Mouse (Mus musculus) retina, postnatal 1 day (tissue): ENCODE results near the gene Tnnt3.
A peak's percentile ranks its signal among the peaks of the same experiment; 100 is the strongest.

Experiments used
- DNase-seq: peaks from one replicate; pipeline ENCODE4 v3.0.0-alpha.2; 2012

Tnnt3 gene

DNA sequence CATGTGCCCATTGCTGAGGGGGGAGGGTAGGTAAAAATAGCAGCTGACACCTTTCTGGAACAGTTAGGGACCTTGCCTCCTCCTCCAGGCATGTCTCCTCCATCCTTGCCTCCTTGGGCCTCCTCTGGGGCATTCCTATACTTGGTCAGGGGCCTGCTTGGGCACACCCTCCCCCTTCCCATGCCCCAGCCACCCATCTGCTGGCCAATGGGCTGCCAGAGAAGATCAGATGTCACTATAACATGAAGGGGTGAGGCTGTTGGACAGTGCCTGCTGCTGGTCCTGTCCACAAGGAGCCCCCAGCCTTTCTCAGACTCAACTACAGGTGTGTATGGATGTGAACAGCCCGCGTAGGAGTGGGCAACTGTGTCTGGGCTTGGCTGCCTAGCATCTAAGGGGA, at the start of gene Tnnt3:
Gene Tnnt3, plus strand, starts transcription at position 262 of the 400 bp plus-strand sequence.
- no peak for DNase-seq

DNA sequence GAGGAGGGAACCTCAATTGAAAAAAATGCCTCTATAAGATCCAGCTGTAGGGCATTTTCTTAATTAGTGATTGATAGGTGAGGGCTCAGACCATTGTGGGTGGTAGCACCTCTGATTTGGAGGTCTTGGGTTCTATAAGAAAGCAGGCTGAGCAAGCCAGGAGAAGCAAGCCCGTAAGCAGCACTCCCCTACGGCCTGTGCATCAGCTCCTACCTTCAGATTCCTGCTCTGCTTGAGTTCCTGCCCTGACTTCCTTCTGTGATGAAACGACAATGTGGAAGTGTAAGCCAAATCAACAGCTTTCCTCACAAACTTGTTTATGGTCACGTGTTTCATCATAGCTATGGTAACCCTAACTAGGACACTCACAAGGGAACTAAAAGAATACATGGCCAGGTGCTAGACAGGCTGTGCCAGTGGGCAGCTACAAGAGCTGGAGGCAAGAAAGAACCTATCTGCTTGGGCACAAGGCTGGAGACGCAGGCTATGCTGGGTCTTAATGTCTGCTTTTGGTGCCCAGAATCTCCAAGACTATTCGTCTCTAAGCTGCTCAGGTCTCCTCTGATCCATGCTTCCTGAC, 49.5 kb upstream of the Tnnt3 start:
- no peak for DNase-seq

DNA sequence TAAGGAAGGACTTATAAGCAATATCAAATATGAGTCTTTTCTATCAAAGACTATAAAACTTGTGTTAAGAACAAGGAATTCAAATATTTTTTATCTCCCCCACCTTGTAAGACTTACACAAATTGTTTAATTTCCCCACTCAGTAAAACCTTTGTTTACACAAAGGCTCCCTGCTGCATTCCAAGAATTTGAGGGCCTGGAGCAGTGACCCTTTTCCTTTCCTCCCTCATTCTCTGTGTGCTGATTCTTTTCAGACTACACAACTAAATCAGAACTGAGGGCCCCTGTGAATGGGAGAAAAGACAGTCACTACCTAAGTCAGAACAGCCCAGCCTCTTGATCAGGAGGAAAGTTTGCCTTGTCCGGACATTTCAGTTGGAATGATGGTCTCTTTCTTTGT, 43.9 kb upstream of the Tnnt3 start:
- DNase-seq: no peak

DNA sequence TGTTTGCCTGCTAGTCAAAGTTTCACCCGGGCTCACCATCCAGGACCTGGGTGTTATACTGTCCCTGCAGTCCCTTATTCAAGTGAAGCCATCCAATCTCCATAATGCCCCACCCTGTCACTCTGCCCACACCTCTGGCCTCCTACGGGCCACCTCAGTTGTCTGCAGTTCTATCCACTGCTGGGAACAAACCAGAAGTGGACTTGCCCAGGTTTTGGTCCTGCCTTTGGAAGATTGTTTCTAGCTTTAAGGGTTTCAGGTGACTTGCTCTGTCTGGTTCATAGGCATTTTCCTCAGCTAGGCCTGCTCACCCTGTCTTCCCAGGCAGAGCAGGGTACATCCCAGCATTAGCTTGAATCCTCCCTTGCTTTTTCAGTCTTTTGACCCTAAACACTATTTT, 43.4 kb upstream of the Tnnt3 start:
- no peak for DNase-seq

DNA sequence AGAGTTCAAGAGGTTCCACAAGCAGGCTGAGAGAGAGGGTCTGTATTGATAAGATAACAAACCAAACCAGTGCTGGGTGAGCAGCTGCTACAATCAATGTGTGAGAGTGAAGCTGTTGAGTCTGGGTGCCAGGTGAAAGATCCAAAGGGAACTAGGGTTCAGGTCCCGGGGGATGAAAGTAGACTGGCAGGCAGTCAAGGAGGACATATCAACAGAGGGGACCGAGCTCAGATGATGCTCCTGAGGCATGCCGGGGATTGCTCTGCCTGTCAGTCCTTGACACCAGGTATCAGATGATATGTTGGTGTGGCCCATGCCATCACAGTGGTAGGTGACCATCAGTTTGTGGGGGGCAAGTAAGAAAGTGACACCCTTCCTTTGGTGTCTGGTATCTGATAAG, 41.8 kb upstream of the Tnnt3 start:
- DNase-seq: no peak

DNA sequence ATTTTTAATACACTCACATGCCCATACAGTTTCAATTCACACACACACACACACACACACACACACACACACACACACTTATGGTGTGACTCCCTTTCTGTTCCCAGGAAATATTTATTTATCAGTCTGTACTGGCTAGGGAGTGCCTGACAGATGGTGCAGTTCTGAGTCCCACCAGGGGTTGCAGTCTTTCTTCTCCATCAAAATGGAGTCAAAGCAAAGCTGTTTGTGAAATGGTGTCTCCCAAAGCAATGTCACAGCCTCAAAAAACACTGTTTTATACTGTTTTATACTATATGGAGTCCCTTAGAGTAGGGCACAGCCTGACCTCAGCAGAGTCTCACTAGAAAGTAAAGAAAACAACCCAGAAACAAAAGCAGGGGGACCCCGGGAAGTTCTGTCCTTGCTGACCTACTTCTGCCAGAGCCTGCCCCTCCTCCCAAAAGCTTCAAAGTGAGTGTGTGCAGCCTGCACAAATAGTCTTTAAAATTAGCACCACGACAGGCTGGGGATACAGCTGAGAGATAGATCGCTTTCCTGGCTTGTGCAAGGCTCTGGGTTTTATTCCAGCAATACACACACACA, 41.3 kb upstream of the Tnnt3 start:
- peak; percentile 83 for DNase-seq

DNA sequence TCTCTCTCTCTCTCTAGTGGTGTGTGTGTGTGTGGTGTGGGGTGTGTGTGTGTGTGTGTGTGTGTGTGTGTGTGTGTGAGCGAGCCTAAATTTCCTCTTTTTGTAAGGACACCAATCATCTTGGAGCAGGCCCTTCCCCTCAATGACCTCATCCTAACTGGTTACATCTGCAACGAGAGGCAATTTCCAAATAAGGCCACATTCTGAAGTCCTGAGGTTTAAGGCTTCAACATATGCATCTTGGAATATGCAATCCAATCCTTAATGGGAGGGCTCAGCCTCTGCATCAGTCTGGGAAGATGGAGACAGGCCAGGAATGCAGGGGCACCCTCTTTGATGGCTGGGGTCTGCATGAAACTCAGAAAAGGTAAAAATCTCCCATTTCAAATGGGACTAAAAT, 40.6 kb upstream of the Tnnt3 start:
- DNase-seq: peak; percentile 67

DNA sequence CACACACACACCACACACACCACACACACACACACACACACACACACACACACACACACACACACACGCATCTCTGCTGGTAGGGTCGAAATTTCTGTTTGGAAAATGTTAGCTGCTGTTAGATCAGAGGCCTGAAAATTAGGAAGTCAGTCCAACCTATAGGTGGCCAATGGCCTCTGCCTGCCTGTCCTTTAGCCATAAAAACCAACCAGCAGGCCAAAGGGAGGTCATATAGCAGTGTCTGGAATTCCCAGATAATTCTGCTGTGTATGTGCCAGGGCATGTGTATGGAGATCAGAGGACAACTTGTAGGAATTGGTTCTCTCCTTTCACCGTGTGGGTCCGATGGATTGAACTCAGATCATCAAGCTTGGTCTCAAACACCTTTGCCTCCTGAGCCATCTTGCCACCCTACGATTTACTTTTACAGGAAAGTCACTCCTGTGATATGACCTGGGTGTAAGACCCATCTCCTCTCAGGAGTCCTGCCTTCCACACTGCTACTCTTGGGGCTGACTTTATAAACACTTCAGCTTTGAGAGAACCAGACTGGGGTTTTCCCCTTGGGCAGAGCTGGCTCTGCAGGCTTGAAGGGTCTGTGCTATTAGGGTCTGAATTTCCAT, 39.8 kb upstream of the Tnnt3 start:
- DNase-seq: no peak

DNA sequence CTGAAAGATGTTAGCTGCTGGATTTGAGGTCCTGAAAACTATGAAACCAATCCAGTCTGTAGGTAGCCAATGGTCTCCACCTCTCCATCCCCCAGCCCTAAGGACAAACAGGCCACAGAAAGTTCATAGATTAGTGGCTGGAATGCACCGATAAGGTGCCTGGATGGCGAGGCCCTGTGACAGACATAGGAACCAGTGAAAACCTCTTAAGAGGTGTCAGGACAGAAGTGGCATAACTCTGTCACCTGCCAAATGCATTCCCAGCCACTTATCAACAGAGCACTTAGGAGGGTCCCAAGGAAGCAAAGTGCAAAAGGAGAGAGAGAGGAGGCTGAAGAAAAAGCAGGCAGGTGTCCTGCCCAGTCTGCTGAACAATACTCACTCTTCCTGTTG, 39.3 kb upstream of the Tnnt3 start:
- DNase-seq: peak; percentile 16

DNA sequence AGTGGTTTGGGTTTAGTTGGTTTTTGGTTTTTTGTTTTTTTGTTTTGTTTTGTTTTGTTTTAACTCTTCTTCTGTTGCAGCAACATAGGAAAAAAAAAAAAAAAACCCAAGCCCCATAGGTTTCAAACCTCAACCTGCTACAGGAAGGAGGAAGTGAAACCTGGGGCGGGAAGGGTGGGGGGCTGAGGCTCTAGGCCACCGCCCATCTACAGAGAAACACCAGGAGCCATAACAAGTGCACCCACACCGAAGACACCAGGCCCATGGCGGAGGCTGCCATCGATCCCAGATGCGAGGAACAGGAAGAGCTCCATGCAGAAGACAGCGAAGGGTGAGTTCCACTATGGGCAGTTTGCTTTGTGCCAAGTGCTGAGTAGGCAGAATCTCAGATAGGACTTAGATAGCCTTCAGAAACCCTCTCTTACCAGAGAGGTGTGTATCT, 38.0 kb upstream of the Tnnt3 start, which contains the start of gene Lsp1:
Gene Lsp1, plus strand, starts transcription at position 174 of the 442 bp plus-strand sequence.
- no peak for DNase-seq

DNA sequence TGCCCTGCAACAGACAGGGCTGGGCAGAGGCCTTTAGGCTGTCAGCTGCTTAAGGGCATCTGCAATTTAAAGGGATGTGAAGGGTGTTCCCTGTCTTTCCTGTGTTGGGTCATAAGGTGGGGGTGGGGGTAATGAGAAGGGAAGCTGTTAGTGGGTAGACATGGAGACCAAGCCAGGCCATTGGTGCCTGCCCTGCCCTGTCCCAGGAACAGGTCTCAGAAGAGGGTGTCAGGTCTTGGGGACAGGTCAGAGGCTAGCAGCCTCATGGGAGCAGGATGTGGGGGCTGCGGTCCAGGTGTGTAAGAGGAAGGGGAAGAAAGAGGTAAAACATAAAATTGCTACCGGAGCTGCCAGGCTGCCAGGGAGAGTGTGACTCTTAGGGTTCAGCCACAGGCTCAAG, 37.2 kb upstream of the Tnnt3 start:
- no peak for DNase-seq

DNA sequence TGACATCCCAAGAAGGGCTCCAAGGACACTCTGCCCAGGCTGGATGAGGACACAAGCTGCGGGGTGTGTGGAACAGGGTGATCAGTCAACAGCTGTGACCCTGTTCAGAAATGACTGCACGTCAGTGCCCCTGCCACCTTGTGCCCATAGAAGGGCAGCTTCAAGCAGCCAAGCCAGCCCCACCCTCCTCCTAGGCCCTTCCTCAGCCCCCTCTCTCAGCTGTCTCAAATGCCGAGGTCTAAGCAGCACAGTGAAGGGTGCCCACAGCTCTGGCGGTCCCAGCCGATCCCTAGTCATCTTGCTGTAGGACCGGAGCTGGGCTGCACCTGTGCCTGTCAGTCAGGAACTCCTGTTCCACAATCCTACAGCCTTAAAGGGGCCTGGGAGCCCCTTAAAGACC, 36.4 kb upstream of the Tnnt3 start:
- DNase-seq: no peak

DNA sequence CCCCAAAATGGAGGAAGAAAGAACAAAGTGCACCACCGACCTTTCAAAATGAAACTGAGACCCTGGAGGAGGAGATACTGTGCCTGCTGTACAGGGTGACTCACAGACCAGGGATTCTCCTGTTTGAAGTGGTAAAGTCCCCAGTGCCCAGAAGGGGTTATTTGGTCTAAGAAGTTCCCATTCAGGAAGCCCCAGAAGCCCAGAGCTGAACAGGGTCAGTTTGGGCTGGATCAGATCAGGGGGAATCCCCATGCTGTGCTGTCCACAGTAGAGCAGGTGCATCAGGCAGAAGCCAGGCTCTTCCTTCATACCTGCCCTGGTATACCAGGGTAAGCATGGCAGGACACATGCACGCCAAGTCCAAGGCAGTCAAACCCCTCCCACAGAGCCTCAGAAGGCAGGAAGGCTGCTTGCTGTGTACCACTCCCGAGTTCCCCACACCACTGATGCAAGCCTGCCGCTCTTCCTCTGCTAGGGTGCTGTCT, 36.0 kb upstream of the Tnnt3 start:
- no peak for DNase-seq

DNA sequence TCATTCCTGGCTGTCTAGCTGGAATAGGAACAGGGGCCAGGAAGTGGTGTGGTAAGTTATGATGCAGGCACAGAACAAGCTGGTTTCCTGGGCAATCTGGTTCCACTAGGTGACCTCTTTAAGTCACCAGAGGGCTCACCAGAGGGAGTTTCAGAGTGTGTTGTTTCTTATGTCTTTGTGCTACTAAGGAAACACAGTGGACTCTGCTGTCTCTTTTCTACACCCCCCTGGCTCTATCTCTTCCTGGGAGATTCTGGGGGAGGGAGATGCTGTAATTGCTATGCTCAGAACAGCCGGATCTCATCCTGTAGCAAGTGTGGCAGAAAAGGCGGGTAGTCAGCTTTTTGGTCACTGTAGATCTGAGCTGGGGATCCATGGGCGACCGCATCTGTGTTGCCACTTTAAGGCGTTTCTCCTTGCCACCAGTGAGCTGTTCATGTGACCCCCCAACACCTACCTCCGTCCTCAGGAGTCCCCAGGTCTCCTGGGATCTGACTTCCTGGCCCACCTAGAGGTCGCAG, 28.4 kb upstream of the Tnnt3 start:
- no peak for DNase-seq

DNA sequence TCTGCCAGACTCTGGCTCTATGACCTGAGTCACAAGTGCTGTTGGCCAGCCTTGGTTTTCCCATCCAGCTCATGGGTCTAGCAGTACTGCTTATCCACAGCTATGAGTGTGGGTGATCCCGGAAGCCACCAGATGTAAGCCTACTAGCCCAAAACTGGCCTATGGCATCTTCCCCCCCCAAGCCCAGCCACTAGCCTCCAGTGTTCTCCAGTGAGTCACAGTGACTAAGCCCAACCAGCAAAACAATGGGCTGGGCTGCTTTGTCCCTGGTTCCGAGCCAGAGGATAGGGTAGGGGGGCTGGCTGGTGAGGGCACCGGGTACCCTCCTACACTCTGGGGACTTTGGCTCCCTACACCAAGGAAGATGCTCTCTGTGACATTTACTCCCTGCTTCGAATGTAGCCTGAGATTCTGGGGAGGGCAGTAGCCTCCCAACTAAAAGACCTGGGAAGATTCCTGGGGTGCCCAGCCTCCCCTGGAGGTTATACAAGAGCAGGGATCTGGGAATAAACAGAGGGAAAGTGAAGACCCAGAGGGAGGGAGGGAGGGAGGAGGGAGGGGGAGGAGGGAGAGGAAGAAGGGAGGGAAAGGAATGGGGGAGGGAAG, 27.7 kb upstream of the Tnnt3 start:
- DNase-seq: peak; percentile 73

DNA sequence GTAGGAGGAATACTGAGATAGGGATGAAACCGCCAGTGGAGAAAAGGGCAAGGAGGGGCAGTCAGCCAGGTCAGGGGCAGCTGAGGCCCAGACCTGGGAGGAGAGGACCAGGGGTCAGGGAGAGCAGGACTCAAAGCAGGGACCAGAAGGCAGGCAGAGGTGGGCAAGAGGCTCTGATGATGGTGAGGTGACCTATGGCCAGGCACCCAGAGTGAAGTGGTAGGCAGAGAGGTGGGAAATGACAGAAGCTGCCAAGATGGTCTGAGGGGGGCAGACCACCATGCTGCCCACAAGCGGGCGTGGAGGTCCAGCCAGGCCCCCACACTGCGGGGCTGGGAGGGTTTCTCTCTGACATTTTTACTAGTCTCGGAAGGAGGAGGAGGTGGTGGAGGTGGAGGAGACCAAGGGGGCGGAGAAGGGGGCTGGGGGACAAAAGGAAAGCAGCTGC, 27.2 kb upstream of the Tnnt3 start:
- peak; percentile 26 for DNase-seq

DNA sequence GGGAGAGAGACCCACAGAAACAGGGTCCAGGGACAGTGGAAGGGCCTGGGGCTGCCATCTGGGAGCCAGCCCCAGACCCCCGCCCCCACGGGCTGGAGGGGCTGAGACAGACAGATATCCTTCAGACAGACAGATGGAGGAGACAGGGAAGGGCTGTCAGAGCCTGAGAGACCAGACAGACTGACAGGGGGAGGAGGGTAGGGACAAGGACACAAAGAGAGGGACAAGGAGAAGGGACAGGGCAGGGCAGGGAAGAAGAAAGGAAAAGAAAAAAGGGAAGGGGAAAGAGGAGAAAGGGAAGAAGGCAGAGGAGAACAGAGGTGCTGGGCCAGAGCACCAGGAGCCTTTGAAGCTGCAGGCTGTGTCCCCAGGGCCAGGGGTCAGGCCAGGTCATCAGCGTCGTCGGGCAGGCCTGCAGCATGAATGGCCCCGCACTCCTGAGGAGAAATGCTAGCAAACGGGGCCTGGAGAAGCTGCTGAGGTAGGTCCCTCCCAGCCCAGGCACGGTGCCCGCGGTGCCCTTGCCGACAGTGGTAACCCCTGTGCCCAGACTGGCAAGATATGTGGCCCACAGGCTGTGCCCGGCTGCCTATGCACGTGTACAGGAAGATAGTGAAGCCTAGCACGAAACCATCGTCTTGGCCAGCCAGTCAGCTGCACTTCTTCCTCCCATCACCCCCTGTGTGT, 26.6 kb upstream of the Tnnt3 start:
- DNase-seq: no peak

DNA sequence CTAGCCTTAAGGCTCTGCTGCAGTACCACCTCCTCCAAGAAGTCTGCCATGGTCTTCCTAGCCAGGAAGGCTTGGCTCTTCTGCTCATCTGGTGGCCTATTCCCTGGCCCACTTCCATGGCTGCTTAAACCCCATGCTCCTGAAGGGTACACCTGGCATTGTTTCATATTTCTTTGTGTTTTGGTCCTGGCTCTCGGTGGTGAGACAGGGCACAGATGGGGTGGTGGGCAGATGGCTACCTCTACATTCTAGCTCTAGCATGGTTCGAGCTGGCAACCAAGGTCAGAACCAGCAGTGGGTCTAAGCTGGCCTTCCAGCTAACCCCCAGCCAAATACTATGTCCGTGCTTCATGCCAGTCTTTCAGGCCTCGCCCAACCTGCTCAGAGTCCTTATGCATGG, 25.7 kb upstream of the Tnnt3 start:
- DNase-seq: no peak

DNA sequence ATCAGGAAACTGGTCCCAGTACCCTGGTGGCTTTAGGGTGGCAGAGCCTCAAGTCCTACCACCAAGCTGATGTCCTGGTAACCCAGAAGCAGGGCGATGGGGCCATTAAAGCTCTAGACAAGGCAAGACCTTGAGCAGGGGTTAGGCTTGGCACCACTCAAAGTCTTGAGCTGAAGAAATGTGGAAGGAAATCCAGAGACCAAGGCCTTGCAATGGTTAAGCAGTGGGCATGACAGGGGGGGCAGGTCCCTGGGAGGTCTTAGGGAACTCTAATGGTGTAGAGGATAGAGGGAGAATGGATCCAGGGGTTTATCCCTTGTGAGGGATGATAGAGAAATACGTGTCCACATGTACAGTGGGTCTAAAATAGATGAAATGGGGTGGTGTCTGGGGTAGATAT, 25.2 kb upstream of the Tnnt3 start:
- no peak for DNase-seq

DNA sequence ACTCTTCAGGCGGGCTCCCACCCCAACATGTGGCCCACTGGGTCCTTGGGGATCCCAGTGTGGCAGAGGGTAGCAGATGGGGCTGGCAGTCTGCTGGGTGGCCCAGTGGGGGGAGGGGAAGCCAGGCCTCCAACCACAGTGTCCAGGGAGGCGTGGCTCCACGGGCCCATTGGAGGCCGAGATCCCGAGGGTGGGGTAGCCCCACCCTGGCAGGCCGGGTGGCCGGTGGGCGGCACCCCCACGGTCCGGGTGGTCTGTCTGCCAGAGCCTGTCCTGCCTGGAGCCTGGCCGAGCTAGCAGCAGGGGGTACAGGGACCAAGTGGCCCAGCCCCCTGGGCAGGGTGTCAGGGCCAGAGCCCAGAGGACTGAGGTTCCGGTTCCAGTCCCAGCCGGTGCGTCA, 23.8 kb upstream of the Tnnt3 start:
- DNase-seq: no peak

DNA sequence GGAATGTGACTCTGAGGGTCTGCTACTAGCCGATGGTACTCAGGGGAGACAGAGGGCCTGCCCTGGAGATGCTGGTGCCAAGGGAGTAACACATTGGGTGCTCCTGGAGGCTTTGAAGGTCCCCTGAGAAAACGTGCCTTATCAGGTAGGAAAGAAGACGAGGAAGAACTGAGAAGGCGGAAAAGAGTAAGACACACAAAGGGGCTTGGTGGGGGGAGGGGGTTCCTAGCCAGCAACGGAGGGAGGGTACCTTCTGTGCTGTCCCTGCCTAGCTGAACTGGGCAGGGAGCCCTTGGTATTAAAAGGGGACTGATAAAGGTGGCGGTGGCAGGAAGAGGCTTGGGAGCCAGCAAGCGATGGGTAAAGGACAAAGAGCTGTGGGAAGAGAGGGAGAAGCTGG, 23.0 kb upstream of the Tnnt3 start:
- no peak for DNase-seq

DNA sequence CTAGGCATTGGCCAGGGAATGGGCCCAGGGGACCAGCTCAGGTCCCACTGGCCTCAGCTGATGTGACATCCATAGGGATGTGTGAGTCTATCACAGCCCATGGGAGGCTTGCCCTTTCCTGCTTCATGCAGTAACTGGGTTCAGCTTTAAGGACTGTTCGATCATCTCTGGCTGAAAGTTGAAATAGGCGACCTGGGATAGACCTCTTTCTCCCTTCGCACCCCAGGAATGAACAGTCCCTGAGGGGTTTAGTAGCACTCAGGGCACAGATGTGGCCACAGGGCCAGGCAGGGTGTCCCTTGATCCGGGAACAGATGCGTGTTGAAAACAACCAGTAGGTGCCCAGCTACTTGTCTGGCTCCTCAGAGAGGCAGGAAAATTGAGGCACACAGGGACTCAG, 22.4 kb upstream of the Tnnt3 start:
- DNase-seq: no peak

DNA sequence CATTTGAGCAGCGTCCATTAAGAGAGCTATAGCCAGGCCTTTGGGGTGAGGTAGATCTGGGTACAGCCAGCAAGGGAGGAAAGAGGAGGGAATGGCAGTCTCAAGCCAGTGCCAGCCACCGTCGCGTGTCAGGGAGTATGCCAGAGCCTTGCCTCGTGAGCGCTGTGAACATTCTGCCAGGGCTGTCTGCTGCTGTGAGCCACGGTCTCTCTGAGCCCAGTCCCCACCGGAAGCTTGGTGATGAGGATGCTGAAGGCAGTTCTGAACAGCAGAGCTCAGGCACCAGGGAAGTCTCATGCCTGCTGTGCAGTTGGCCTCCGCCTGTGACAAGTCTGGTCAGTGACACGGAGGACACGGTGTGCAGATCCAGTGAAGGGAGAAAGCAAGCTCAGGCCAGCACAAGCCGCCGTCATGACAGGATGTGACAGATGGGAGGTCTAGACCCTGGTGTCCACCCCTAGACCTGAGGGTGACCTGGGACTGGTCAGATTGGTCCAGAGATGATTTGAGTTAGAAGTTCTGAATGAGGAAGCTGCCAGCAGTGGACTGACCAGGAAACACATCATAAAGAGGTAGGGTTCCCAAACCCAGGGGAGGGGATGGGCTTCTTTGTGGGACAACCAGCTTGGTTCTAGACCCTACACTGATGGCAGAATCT, 21.7 kb upstream of the Tnnt3 start:
- DNase-seq: no peak
